Mouse (Mus musculus) myocyte (in vitro differentiated cells): ENCODE data around the gene Best2. TPM values are rescaled to one million over a fixed set of nuclear protein-coding genes. Genes with fewer than 3 reads are reported as not detected.

Experiments
- H3K27me3 ChIP-seq: one replicate; pipeline ENCODE4 v1.6.1; 2011; ENCODE audit not compliant: control insufficient read depth, insufficient read depth, insufficient read length
- H3K36me3 ChIP-seq: one replicate; pipeline ENCODE4 v1.6.1; 2011; ENCODE audit not compliant: control insufficient read depth, insufficient read depth
- H3K4me2 ChIP-seq: one replicate; pipeline ENCODE4 v1.6.1; 2011; ENCODE audit warnings: low read depth, control low read depth
- H3K4me3 ChIP-seq: one replicate; pipeline ENCODE4 v1.5.1; 2011; ENCODE audit warnings: mild to moderate bottlenecking, control low read depth, moderate library complexity
- H3K79me2 ChIP-seq: one replicate; pipeline ENCODE4 v1.6.1; 2011; ENCODE audit not compliant: control insufficient read depth, insufficient read depth
- H3ac ChIP-seq: one replicate; pipeline ENCODE4 v1.6.1; 2011; ENCODE audit not compliant: control insufficient read depth, insufficient read length
- CEBPB ChIP-seq: IDR thresholded peaks from 2 replicates; pipeline ENCODE4 v1.6.1; 2011; ENCODE audit warnings: mild to moderate bottlenecking, moderate library complexity; ENCODE audit not compliant: poor library complexity, insufficient read depth, severe bottlenecking
- E2F4 ChIP-seq: IDR thresholded peaks from one replicate; pipeline ENCODE4 v1.6.1; 2011; ENCODE audit warnings: mild to moderate bottlenecking, control low read depth, moderate library complexity; ENCODE audit not compliant: insufficient read depth
- MAX ChIP-seq: IDR thresholded peaks from one replicate; pipeline ENCODE4 v1.6.1; 2011; ENCODE audit warnings: low read depth, mild to moderate bottlenecking, control low read depth
- MYOD1 ChIP-seq, 3 experiments: IDR thresholded peaks; one replicate each; pipeline ENCODE4 v1.6.1; 2011; ENCODE audit warnings: control low read depth in 2 of 3, low read depth in 2 of 3, mild to moderate bottlenecking in 2 of 3, moderate library complexity in 1 of 3; ENCODE audit not compliant: insufficient read length in 2 of 3, control insufficient read depth in 1 of 3
- MYOG ChIP-seq, 3 experiments: IDR thresholded peaks; one replicate each; pipeline ENCODE4 v1.6.1; 2011; ENCODE audit warnings: control low read depth in 2 of 3, low read depth in 2 of 3, mild to moderate bottlenecking in 2 of 3; ENCODE audit not compliant: insufficient read length in 2 of 3, control insufficient read depth in 1 of 3, insufficient read depth in 1 of 3
- POLR2A ChIP-seq: IDR thresholded peaks from one replicate; pipeline ENCODE4 v1.6.1; 2011; ENCODE audit warnings: low read depth, mild to moderate bottlenecking, control low read depth, moderate library complexity; ENCODE audit not compliant: insufficient read length
- POLR2AphosphoS2 ChIP-seq: IDR thresholded peaks from one replicate; pipeline ENCODE4 v1.6.1; 2011; ENCODE audit warnings: low read depth, control low read depth; ENCODE audit not compliant: insufficient read length
- REST ChIP-seq: IDR thresholded peaks from one replicate; pipeline ENCODE4 v1.6.1; 2011; ENCODE audit warnings: mild to moderate bottlenecking, control low read depth, moderate library complexity; ENCODE audit not compliant: insufficient read depth, insufficient read length
- SRF ChIP-seq: IDR thresholded peaks from one replicate; pipeline ENCODE4 v1.6.1; 2011; ENCODE audit warnings: low read depth; ENCODE audit not compliant: control insufficient read depth, insufficient read length
- TCF12 ChIP-seq: IDR thresholded peaks from one replicate; pipeline ENCODE4 v1.6.1; 2011; ENCODE audit warnings: mild to moderate bottlenecking, control low read depth; ENCODE audit not compliant: poor library complexity, insufficient read depth, severe bottlenecking
- TCF3 ChIP-seq: IDR thresholded peaks from one replicate; pipeline ENCODE4 v1.6.1; 2011; ENCODE audit warnings: low read depth, control low read depth; ENCODE audit not compliant: insufficient read length
- USF1 ChIP-seq: IDR thresholded peaks from one replicate; pipeline ENCODE4 v1.6.1; 2011; ENCODE audit warnings: low read depth, mild to moderate bottlenecking, control low read depth, moderate library complexity
- polyA plus RNA-seq: library from polyadenylated mRNA; unstranded; fragments of >200 nt; fragmentation: generic; extraction: Trizol; gene quantifications from one replicate; pipeline ENCODE4 v1.2.1, GENCODE M21; 2012; ENCODE audit warnings: missing spikeins

The Best2 gene
- polyA plus RNA-seq, 1 experiment: not detected

GRCm38 (mm10) chr8:84980622-84981358 lies 33.5 kb downstream of the Best2 start:
- Histone ChIP-seq H3K4me2 (peak overlapping the region; percentile 95), H3ac (peak overlapping the region; percentile 9), H3K27me3 (no peaks in the 10 kb centered on the region), H3K4me3 (peak overlapping the region; percentile 92), H3K36me3 (no peaks in the 10 kb centered on the region), H3K79me2 (peaks cover 18% of the 10 kb centered on the region)
- TF ChIP-seq POLR2A (peak; percentile 79), POLR2AphosphoS2 (peak; percentile 83), REST (no peak), MYOD1 (IDR thresholded peaks at IDR 0.05; ENCODE audit: control insufficient read depth in 1 of 3, insufficient read length in 2 of 3, low read depth in 2 of 3) (peak in 2 of 3 experiments; percentile 90 to 98), TCF3 (peak; percentile 79), USF1 (peak; percentile 14), E2F4 (no peak), SRF (no peak), MAX (no peak), CEBPB (no peak), TCF12 (peak; percentile 45), MYOG (IDR thresholded peaks at IDR 0.05; ENCODE audit: control insufficient read depth in 1 of 3, insufficient read depth in 1 of 3, insufficient read length in 2 of 3, low read depth in 2 of 3) (peak; percentile 35 to 99 (median 98))

GRCm38 (mm10) chr8:84979599-84980421 lies 34.5 kb downstream of the Best2 start:
- no peaks in the 10 kb centered on the region for H3K27me3 ChIP-seq
- peak overlapping the region; percentile 92 for H3K4me3 ChIP-seq
- H3ac ChIP-seq: peak overlapping the region; percentile 9
- H3K79me2 ChIP-seq: peaks cover 18% of the 10 kb centered on the region
- peak overlapping the region; percentile 95 for H3K4me2 ChIP-seq
- TF ChIP-seq TCF12 (no peak), POLR2AphosphoS2 (peak; percentile 53), TCF3 (no peak), MYOG (IDR thresholded peaks at IDR 0.05; ENCODE audit: control insufficient read depth in 1 of 3, insufficient read depth in 1 of 3, insufficient read length in 2 of 3, low read depth in 2 of 3) (no peak), POLR2A (peak; percentile 71), SRF (peak; percentile 95), REST (no peak), CEBPB (peak; percentile 59; the same call in 1 of the 2 replicates)
- no peaks in the 10 kb centered on the region for H3K36me3 ChIP-seq

- TF ChIP-seq E2F4: no peak
- TF ChIP-seq TCF12: no peak
- peak; percentile 33 for TF ChIP-seq REST
- peak; percentile 96 for TF ChIP-seq POLR2AphosphoS2
- no peak for TF ChIP-seq SRF
- TF ChIP-seq CEBPB: no peak
- peak in 1 of 3 experiments; percentile 41 for TF ChIP-seq MYOG (IDR thresholded peaks at IDR 0.05; ENCODE audit: control insufficient read depth in 1 of 3, insufficient read depth in 1 of 3, insufficient read length in 2 of 3, low read depth in 2 of 3)
- no peak for TF ChIP-seq USF1
- no peak for TF ChIP-seq TCF3
- TF ChIP-seq MYOD1 (IDR thresholded peaks at IDR 0.05; ENCODE audit: control insufficient read depth in 1 of 3, insufficient read length in 2 of 3, low read depth in 2 of 3): peak in 1 of 3 experiments; percentile 36
- TF ChIP-seq MAX: peak; percentile 96
- TF ChIP-seq POLR2A: peak; percentile 94
- H3K36me3 ChIP-seq: no peaks in the 10 kb centered on the region
- H3K4me3 ChIP-seq: peak within 1 kb of the TSS; percentile 92
- H3ac ChIP-seq: peak within 1 kb of the TSS; percentile 64
- peak within 1 kb of the TSS; percentile 99 for H3K4me2 ChIP-seq
- peaks cover 18% of the 10 kb centered on the region for H3K79me2 ChIP-seq
- H3K27me3 ChIP-seq: no peaks in the 10 kb centered on the region
Observed at GRCm38 (mm10) chr8:84978248-84978940, 35.9 kb downstream of the Best2 start, which contains the start of gene Junb. TSS of gene Junb (minus strand) at chr8:84978718.

- H3K79me2 ChIP-seq: peaks cover 18% of the 10 kb centered on the region
- peaks cover 5% of the 10 kb centered on the region for H3K36me3 ChIP-seq
- H3ac ChIP-seq: peak overlapping the region; percentile 64
- H3K4me2 ChIP-seq: peak overlapping the region; percentile 99
- no peak for TF ChIP-seq E2F4
- peak in 1 of 3 experiments; percentile 44 for TF ChIP-seq MYOG (IDR thresholded peaks at IDR 0.05; ENCODE audit: control insufficient read depth in 1 of 3, insufficient read depth in 1 of 3, insufficient read length in 2 of 3, low read depth in 2 of 3)
- no peak for TF ChIP-seq TCF12
- peak; percentile 7 for TF ChIP-seq SRF
- TF ChIP-seq REST: no peak
- peak; percentile 74 for TF ChIP-seq POLR2A
- no peak for TF ChIP-seq MAX
- peak in 2 of 3 experiments; percentile 1 to 61 for TF ChIP-seq MYOD1 (IDR thresholded peaks at IDR 0.05; ENCODE audit: control insufficient read depth in 1 of 3, insufficient read length in 2 of 3, low read depth in 2 of 3)
- TF ChIP-seq POLR2AphosphoS2: peak; percentile 86
- TF ChIP-seq CEBPB: no peak
- TF ChIP-seq USF1: peak; percentile 36
- TF ChIP-seq TCF3: no peak
- H3K27me3 ChIP-seq: no peaks in the 10 kb centered on the region
- H3K4me3 ChIP-seq: peak overlapping the region; percentile 92
Observed at GRCm38 (mm10) chr8:84977435-84978247, 36.7 kb downstream of the Best2 start.
